Mouse (Mus musculus) ES-Bruce4 (cell line): ENCODE data around the gene Cldn24.

ENCODE experiments used
- CTCF ChIP-seq: IDR thresholded peaks from one replicate; pipeline ENCODE4 v1.8.1; 2011; ENCODE audit warnings: low read depth, low read length
- EP300 ChIP-seq: IDR thresholded peaks from 2 replicates; pipeline ENCODE4 v1.6.1; 2011; ENCODE audit warnings: low read depth, low read length; ENCODE audit not compliant: insufficient read depth
- POLR2A ChIP-seq: IDR thresholded peaks from one replicate; pipeline ENCODE4 v1.8.1; 2011; ENCODE audit warnings: low read length; ENCODE audit not compliant: insufficient read depth

GRCm38 (mm10) chr8:47820914-47821772 lies 800 bp upstream of the Cldn24 start:
- TF ChIP-seq CTCF (no peak), POLR2A (no peak), EP300 (no peak)
